In genomic region chr2:173338671-173339070, GRCm38 (mm10) we compare ENCODE assay signal across 9 mouse cellular contexts.
A peak's percentile ranks its signal among the peaks of the same experiment; 100 is the strongest.
DNase-seq lines count a peak whose midpoint lies in the region; ATAC-seq and TF ChIP-seq lines count a peak whose summit lies in the region.
"Had no signal": no experiment of that assay in that cellular context is flagged by ENCODE, and none has a peak within 500 bp of the region (broad histone marks: within the 10 kb centered on the region; RNA-seq: fewer than 3 reads in every experiment).

No protein-coding gene starts in this region.

- no peak overlapping the region for H3K4me2 ChIP-seq in heart, embryonic 16.5 days (ENCODE audit: low read depth, low read length)
- H3K4me2 ChIP-seq in limb, embryonic 14.5 days (replicated peaks; ENCODE audit: low read depth, low read length, severe bottlenecking) = no peak overlapping the region
- H3K4me2 ChIP-seq: hindbrain, embryonic 15.5 days had no signal

- no peaks in the 10 kb centered on the region for H3K36me3 ChIP-seq in heart, embryonic 16.5 days (ENCODE audit: control insufficient read depth, insufficient read depth)
- H3K36me3 ChIP-seq in limb, embryonic 14.5 days (ENCODE audit: control insufficient read depth, insufficient read depth, low read length) = no peaks in the 10 kb centered on the region
- H3K36me3 ChIP-seq: hindbrain, embryonic 15.5 days had no signal

- no peak for TF ChIP-seq POLR2A in limb, embryonic 14.5 days (IDR thresholded peaks at IDR 0.05; ENCODE audit: borderline replicate concordance, extremely low read depth, insufficient read depth, insufficient read length)

- no peak overlapping the region for H3K4me3 ChIP-seq in brown adipose tissue, adult 24 weeks (ENCODE audit: insufficient read depth, low read depth, low read length)
- H3K4me3 ChIP-seq in heart, embryonic 16.5 days (ENCODE audit: low read length) = no peak overlapping the region
- no peak overlapping the region for H3K4me3 ChIP-seq in limb, embryonic 14.5 days (replicated peaks; ENCODE audit: low read length)
- H3K4me3 ChIP-seq: hindbrain, embryonic 15.5 days had no signal

- 41% methylated on average over 5 of the region's 5 CpGs for WGBS in heart, embryonic 16.5 days
- 35% methylated on average over 5 of the region's 5 CpGs for WGBS in limb, embryonic 14.5 days

- H3K27me3 ChIP-seq in heart, embryonic 16.5 days (ENCODE audit: control insufficient read depth, insufficient read depth, low read length) = no peaks in the 10 kb centered on the region
- H3K27me3 ChIP-seq in limb, embryonic 14.5 days (ENCODE audit: control insufficient read depth, insufficient read depth, low read length) = no peaks in the 10 kb centered on the region
- H3K27me3 ChIP-seq: hindbrain, embryonic 15.5 days had no signal

- peak; percentile 54 for DNase-seq in adrenal gland, postnatal 10 days
- no peak for DNase-seq in adrenal gland, adult 8-10 months
- peak; percentile 65 for DNase-seq in limb, embryonic 14.5 days (ENCODE audit: low spot score)
- DNase-seq in layer of hippocampus, postnatal 10 days (ENCODE audit: low spot score in 2 of 2) = no peak
- no peak for DNase-seq in spleen, postnatal 36 days (ENCODE audit: low spot score in 2 of 2)

- no peak overlapping the region; the same call in 1 of the 2 replicates for H3K9ac ChIP-seq in heart, embryonic 16.5 days (ENCODE audit: low read length)
- H3K9ac ChIP-seq in limb, embryonic 14.5 days (ENCODE audit: low read depth, low read length, severe bottlenecking) = no peak overlapping the region
- H3K9ac ChIP-seq: hindbrain, embryonic 15.5 days had no signal

- peak overlapping the region; percentile 51 for H3K27ac ChIP-seq in brown adipose tissue, adult 24 weeks (replicated peaks; ENCODE audit: low read depth, low read length)
- H3K27ac ChIP-seq in heart, embryonic 16.5 days (ENCODE audit: low read length) = peak overlapping the region; percentile 56
- H3K27ac ChIP-seq in limb, embryonic 14.5 days (replicated peaks; ENCODE audit: low read depth, low read length) = peak overlapping the region; percentile 75; the same call in 1 of the 2 replicates

- peaks cover 15% of the 10 kb centered on the region for H3K4me1 ChIP-seq in brown adipose tissue, adult 24 weeks (ENCODE audit: control insufficient read depth, insufficient read depth, insufficient read length, low read length)
- H3K4me1 ChIP-seq in heart, embryonic 16.5 days (ENCODE audit: control insufficient read depth, insufficient read depth, low read length) = peaks cover 57% of the 10 kb centered on the region
- H3K4me1 ChIP-seq in limb, embryonic 14.5 days (ENCODE audit: control insufficient read depth, insufficient read depth, low read length) = peaks cover 84% of the 10 kb centered on the region

- H3K9me3 ChIP-seq in heart, embryonic 16.5 days (replicated peaks; ENCODE audit: control insufficient read depth, low read length) = no peaks in the 10 kb centered on the region
- no peaks in the 10 kb centered on the region for H3K9me3 ChIP-seq in limb, embryonic 14.5 days (ENCODE audit: control insufficient read depth, low read length)
- H3K9me3 ChIP-seq: hindbrain, embryonic 15.5 days had no signal

- no peak for ATAC-seq in heart, embryonic 16.5 days (replicated peaks; ENCODE audit: extremely low read depth, insufficient read depth, low FRiP score)
- peak; percentile 12; the same call in 1 of the 2 replicates for ATAC-seq in limb, embryonic 14.5 days (ENCODE audit: low FRiP score, low read depth)
- no peak for ATAC-seq in CD4-positive, CD25-positive, alpha-beta regulatory T cell, adult 4 months

Comparison
In these comparisons a context has a peak if more than half of its experiments do, and no peak if none do; other contexts are left out.
1. DNase-seq: peak in adrenal gland, postnatal 10 days (single experiment) and limb, embryonic 14.5 days (single experiment); none in adrenal gland, adult 8-10 months (single experiment), layer of hippocampus, postnatal 10 days (0 of 2) and spleen, postnatal 36 days (0 of 2).
2. Peak in every context shown above with its lines, with median percentiles within 50 percentile points of each other: H3K27ac ChIP-seq.